Mouse (Mus musculus) intestine, embryonic 14.5 days (tissue): ENCODE measurements around the gene Pacs2. TPM values are rescaled to one million over a fixed set of nuclear protein-coding genes. Genes with fewer than 3 reads are reported as not detected.

Experiments
- ATAC-seq: fragments of 200-750 bp; cut with Nextera tagmentation; replicated peaks from 2 replicates; pipeline ENCODE4 v1.8.0; 2017; ENCODE audit warnings: low read depth, moderate number of reproducible peaks, moderate TSS enrichment, moderate library complexity; ENCODE audit not compliant: low FRiP score, low TSS enrichment
- DNase-seq: peaks from one replicate; pipeline ENCODE4 v3.0.0-alpha.2; 2018; ENCODE audit warnings: low spot score
- H3K27ac ChIP-seq: fragments of 300-500 bp; sonication (generic); 2 replicates; pipeline ENCODE4 v1.5.1; 2014; ENCODE audit warnings: low read depth, mild to moderate bottlenecking, control low read depth
- H3K27me3 ChIP-seq: fragments of 300-500 bp; sonication (generic); replicated peaks from 2 replicates; pipeline ENCODE4 v1.6.1; 2014; ENCODE audit warnings: low read length, control low read depth; ENCODE audit not compliant: control insufficient read depth, insufficient read depth
- H3K36me3 ChIP-seq: fragments of 300-500 bp; sonication (generic); 2 replicates; pipeline ENCODE4 v1.6.1; 2014; ENCODE audit warnings: low read length, control low read depth; ENCODE audit not compliant: control insufficient read depth, insufficient read depth
- H3K4me1 ChIP-seq: fragments of 300-500 bp; sonication (generic); replicated peaks from 2 replicates; pipeline ENCODE4 v1.6.1; 2014; ENCODE audit warnings: low read length, control low read depth, mixed read lengths; ENCODE audit not compliant: control insufficient read depth, insufficient read depth
- H3K4me2 ChIP-seq: fragments of 300-500 bp; sonication (generic); 2 replicates; pipeline ENCODE4 v1.6.1; 2014; ENCODE audit warnings: low read length
- H3K4me3 ChIP-seq: fragments of 300-500 bp; sonication (generic); 2 replicates; pipeline ENCODE4 v1.5.1; 2014; ENCODE audit warnings: low read depth, low read length, control low read depth, mixed read lengths
- H3K9ac ChIP-seq: fragments of 300-500 bp; sonication (generic); 2 replicates; pipeline ENCODE4 v1.6.1; 2014; ENCODE audit warnings: mild to moderate bottlenecking, low read length
- H3K9me3 ChIP-seq: fragments of 300-500 bp; sonication (generic); 2 replicates; pipeline ENCODE4 v1.6.1; 2016; ENCODE audit warnings: low read length, control low read depth; ENCODE audit not compliant: control insufficient read depth
- WGBS: fragments of 180-500 bp; shearing (Covaris S2); extraction: QIAGEN DNeasy Blood & Tissue Kit; methylation state at CpG from one replicate; pipeline ENCODE4 v1.1.7; 2014; 5-methylcytosine and 5-hydroxymethylcytosine counted together
- polyA plus RNA-seq: library from polyadenylated mRNA; unstranded; fragments of >200 nt; fragmentation: Nextera tagmentation; extraction: Ambion mirVana; gene quantifications from 2 replicates; pipeline ENCODE4 v1.2.1, GENCODE M21; 2014

Gene Pacs2
- polyA plus RNA-seq, 1 experiment from 2014 or later, result 14.3 TPM

DNA sequence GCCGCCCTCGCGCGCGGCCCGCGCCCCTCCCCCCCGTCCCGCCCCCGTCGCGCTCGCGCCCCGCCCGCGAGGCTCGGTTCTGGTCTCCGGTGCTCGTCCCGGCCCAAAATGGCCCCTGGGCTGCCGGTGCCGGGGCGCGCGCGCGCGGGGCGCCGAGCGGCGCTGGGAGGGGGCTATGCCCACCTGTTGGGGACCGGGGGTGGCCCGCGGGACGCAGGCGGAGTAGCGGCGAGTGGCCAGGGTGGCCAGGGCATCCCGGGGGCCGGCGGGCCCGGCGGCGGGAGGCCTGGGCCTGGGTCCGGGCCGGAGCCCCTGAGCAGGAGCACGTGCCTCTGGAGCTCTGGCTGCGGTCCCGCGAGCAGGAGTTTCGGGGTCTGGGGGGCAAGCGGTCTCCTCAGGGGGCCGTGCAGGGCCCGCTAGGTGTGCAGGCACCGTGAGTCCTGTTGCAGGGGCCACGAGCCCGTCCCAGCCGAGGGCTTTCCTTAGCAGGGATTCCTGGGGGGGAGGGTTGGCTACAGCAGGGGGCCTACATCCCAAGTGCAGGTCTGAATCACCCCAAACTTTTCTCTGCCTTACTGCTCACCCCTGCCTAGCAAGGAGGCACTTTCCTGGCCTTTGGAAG lies 84.3 kb downstream of the Pacs2 start:
- Histone ChIP-seq H3K4me2 (peak overlapping the region; percentile 76), H3K27ac (peak overlapping the region; percentile 79), H3K27me3 (no peaks in the 10 kb centered on the region), H3K4me1 (peaks cover 26% of the 10 kb centered on the region), H3K4me3 (peak overlapping the region; percentile 94), H3K9me3 (no peaks in the 10 kb centered on the region), H3K9ac (peak overlapping the region; percentile 98), H3K36me3 (no peaks in the 10 kb centered on the region)
- DNase-seq (peak; percentile 68), ATAC-seq (0 out of 2 replicates have a peak, but pooled peaks have one; percentile 3)
- WGBS, result 2% methylated on average over 52 of the region's 60 CpGs

GRCm38 (mm10) chr12:113099470-113100237 lies 85.3 kb downstream of the Pacs2 start:
- no peaks in the 10 kb centered on the region for H3K36me3 ChIP-seq
- no peak for DNase-seq
- H3K27ac ChIP-seq, result no peak overlapping the region
- no peaks in the 10 kb centered on the region for H3K9me3 ChIP-seq
- 17% methylated on average over 6 of the region's 6 CpGs for WGBS
- peaks cover 26% of the 10 kb centered on the region for H3K4me1 ChIP-seq
- H3K27me3 ChIP-seq, result no peaks in the 10 kb centered on the region
- H3K4me3 ChIP-seq, result peak overlapping the region; percentile 94
- no peak for ATAC-seq
- peak overlapping the region; percentile 76 for H3K4me2 ChIP-seq
- peak overlapping the region; percentile 98 for H3K9ac ChIP-seq

- ATAC-seq, result no peak
- WGBS, result 83% methylated on average over 5 of the region's 5 CpGs
- H3K4me1 ChIP-seq, result peaks cover 26% of the 10 kb centered on the region
Measured at GRCm38 (mm10) chr12:113100448-113101076, 86.3 kb downstream of the Pacs2 start.

DNA sequence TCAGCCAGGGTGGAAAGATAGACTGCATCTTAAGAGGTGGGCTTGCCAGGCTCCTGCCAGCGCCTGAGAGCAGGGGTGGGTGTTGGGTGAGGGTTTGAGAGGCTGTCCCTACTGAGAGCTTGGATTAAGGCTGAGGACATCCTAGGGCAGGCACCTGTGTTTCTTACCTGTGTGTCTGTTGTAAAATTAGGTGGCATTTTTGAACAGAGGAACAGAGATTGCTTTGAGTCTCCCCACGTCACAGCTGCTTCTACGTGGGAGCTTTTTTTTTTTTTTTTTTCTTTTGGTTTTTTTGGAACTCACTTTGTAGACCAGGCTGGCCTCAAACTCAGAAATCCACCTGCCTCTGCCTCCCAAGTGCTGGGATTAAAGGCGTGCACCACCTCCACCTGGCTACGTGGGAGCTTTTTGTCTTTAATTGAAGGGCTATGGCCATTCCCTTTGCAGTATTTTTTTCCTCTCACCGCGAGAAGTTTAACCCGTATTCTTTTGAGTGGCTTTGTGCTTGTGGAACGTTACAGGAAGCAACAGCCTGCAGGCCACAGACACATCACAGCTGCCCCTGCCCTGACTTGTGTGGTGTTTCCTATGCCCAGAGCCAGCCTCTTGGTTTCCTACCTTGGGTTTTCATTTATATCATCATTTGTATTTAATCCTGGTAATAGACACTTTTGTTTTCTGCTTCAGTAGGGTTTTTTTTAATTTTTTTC lies 87.1 kb downstream of the Pacs2 start:
- Histone ChIP-seq H3K27me3 (no peaks in the 10 kb centered on the region), H3K4me3 (no peak overlapping the region), H3K4me2 (no peak overlapping the region), H3K9me3 (no peaks in the 10 kb centered on the region), H3K4me1 (peaks cover 26% of the 10 kb centered on the region), H3K27ac (no peak overlapping the region), H3K9ac (no peak overlapping the region), H3K36me3 (no peaks in the 10 kb centered on the region)
- no peak for DNase-seq
- ATAC-seq, result no peak
- 77% methylated on average over 9 of the region's 9 CpGs for WGBS

More at GRCm38 (mm10) chr12:113100448-113101076, 86.3 kb downstream of the Pacs2 start:
- Histone ChIP-seq H3K36me3 (no peaks in the 10 kb centered on the region), H3K4me3 (no peak overlapping the region), H3K27me3 (no peaks in the 10 kb centered on the region), H3K27ac (no peak overlapping the region), H3K4me2 (no peak overlapping the region), H3K9ac (no peak overlapping the region), H3K9me3 (no peaks in the 10 kb centered on the region)
- DNase-seq, result no peak

DNA sequence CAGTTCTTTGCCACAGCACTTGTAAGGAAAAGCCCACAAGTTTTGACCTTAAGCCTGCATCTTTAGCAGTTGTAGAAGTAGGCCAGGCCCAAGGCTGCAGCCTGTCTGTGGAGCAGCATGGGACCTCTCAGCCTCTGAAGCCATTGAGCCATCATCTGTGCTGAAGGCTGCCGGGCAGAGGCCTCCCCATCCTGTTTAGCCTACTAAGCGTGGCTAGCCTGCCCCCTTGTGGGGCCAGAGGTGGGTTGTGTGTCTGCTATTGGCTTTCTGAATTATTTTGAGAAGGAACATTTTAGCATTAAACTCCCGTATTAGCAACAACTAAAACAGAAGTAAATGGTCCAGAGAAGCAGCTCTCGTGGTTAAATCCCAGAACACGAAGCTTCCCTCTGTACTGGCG lies 88.2 kb downstream of the Pacs2 start:
- H3K4me3 ChIP-seq, result no peak overlapping the region
- H3K9me3 ChIP-seq, result no peaks in the 10 kb centered on the region
- H3K36me3 ChIP-seq, result no peaks in the 10 kb centered on the region
- H3K27me3 ChIP-seq, result no peaks in the 10 kb centered on the region
- DNase-seq, result peak; percentile 64
- H3K9ac ChIP-seq, result no peak overlapping the region
- 62% methylated on average over 6 of the region's 6 CpGs for WGBS
- ATAC-seq, result no peak
- H3K4me2 ChIP-seq, result no peak overlapping the region
- no peak overlapping the region for H3K27ac ChIP-seq
- peaks cover 22% of the 10 kb centered on the region for H3K4me1 ChIP-seq

DNA sequence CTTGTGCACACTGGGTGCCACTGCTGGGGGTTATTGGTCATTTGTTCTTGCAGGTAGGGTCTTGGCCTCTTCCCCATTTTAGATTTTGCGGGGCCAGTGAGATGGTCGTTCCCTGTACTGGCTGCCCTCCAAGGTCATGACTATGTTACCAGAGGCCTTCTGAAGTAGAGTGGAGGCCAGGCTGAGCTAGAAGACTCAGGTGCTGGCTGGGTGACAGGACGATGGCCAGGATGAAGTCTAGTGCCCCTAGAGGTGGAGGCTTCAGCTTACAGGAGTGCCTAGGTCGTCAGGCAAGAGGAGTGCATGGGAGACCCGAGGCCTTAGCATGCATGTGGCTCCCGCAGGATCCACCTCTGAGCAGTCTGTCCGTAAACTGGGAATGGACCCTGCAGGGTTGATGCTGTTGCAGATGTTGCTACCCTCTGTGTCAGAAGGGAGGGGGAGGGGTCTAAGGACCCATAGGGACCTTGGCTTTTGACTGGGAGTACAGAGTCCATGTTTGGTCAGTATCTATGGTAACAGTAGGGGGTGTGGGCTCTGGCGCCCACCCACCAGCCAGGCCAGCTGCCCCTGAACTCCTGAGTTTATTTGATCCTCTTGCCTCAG lies 89.6 kb downstream of the Pacs2 start:
- no peak overlapping the region for H3K4me2 ChIP-seq
- no peak for ATAC-seq
- DNase-seq, result no peak

DNA sequence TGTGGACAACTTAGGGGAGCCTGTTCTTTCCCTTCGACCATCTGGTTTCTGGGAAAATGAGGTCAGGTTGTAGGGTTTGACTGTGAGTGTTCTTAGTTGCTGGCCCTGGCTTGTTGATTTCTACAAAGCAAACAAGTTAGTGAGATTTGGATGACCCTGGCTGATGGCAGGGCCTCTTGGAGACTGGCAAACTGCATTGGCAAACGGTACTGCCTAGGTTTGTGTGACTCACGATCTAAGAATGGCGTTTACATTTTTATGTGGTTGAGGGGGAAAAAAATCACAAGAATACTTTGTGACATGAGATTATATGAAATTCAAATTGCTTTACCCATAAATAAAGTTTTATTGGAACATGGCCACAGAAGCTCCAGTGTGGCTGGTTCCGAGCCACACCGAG lies 92.1 kb downstream of the Pacs2 start:
- Histone ChIP-seq H3K4me3 (no peak overlapping the region), H3K27me3 (no peaks in the 10 kb centered on the region), H3K9me3 (no peaks in the 10 kb centered on the region), H3K4me2 (no peak overlapping the region), H3K9ac (no peak overlapping the region), H3K4me1 (no peaks in the 10 kb centered on the region; the same call in 1 of the 2 replicates), H3K27ac (no peak overlapping the region), H3K36me3 (no peaks in the 10 kb centered on the region)
- no peak for ATAC-seq
- WGBS, result 74% methylated on average over 6 of the region's 6 CpGs
- no peak for DNase-seq

More for the DNA sequence above, 89.6 kb downstream of the Pacs2 start:
- Histone ChIP-seq H3K36me3 (no peaks in the 10 kb centered on the region), H3K4me1 (peaks cover 20% of the 10 kb centered on the region), H3K9me3 (no peaks in the 10 kb centered on the region), H3K27ac (no peak overlapping the region), H3K9ac (no peak overlapping the region), H3K4me3 (no peak overlapping the region), H3K27me3 (no peaks in the 10 kb centered on the region)
- WGBS, result 80% methylated on average over 8 of the region's 8 CpGs
